Mouse (Mus musculus) lung, postnatal 25 days (tissue): ENCODE measurements around the gene Zfp36l3.
"Not testable (repeated sequence)": the region's sequence is repeated elsewhere in the genome, so short reads cannot be mapped to it uniquely, and the experiment has no call there.

Source experiments
- DNase-seq: peaks from one replicate; pipeline ENCODE4 v3.0.0; 2022; ENCODE audit warnings: low spot score

Gene Zfp36l3

DNA sequence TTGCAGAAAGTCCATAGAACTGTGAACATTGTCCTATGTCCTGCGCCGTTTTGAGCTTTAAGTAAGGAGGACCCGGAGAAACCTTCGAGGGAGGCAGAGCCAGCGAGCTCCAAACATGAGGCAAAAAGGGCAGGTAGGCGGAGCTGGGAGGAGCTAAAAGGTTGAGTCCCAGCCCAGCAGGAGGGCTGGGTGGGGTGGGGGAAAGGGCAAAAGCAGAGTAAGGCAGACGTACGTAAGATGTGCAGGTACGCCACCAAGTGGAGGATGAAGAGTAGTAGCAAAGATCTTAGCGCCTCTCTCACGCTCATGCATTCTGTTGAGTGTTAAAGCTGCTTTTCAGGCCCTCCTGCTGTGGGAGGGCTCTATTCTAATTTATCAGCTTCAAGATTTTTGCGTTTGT, at the start of gene Zfp36l3:
Gene Zfp36l3, minus strand, starts transcription at position 119 of the 400 bp plus-strand sequence.
- no peak for DNase-seq

GRCm38 (mm10) chrX:53799074-53799473, 22.9 kb upstream of the Zfp36l3 start:
- no peak for DNase-seq

GRCm38 (mm10) chrX:53797519-53797918, 21.3 kb upstream of the Zfp36l3 start, which contains the start of gene Xlr:
Xlr (minus strand) TSS chrX:53797706.
- not testable (repeated sequence) for DNase-seq

DNA sequence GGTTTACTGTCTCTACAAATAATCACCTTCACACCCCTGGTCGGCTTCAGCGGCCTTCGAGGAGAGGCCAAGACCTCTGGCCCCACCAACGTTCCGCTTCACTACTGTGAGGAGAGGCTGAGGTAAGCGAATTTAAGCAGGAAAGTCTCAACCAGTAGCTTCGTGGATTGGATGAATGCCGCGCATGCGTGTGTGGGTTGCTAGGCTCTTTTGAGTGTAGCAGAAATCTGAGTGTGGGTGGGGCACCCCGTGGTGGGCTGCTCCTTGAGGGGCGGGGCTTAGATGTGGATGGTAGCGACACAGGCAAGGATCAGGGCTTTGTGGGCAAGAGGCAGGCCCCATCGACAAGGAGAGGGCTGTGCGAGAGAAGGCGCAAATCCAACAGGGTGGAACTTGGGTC, 18.5 kb downstream of the Zfp36l3 start, which contains the start of gene 1700013H16Rik:
Gene 1700013H16Rik, minus strand, starts transcription at position 96 of the 400 bp plus-strand sequence.
- no peak for DNase-seq

GRCm38 (mm10) chrX:53752851-53753250, 23.3 kb downstream of the Zfp36l3 start:
- no peak for DNase-seq

GRCm38 (mm10) chrX:53728967-53729366, 47.2 kb downstream of the Zfp36l3 start:
- DNase-seq, result peak; percentile 1

DNA sequence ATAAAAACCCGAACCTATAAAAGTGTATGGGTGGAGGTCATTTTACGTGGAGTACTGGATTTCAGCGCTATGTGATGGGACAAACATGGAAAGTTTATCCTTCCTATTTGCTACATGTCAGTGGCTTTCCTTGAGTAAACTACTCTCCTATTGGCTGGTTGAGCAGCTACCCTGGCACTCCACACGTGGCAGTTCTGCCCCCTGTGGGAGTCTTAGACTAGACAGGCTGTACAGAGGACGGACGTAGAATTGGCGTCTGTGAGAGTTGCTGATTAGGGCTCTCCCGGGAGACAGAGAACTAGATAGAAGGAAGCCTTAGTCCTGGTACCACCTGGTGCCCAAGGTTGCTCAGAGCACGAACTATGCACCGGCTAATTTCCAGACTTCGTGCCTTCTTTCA, 51.6 kb downstream of the Zfp36l3 start, which contains the start of gene 4930502E18Rik:
Gene 4930502E18Rik, plus strand, starts transcription at position 231 of the 400 bp plus-strand sequence.
- no peak for DNase-seq
